Mouse (Mus musculus): Measurements from ENCODE around the gene Kcnj1. TPM values are rescaled to one million over a fixed set of nuclear protein-coding genes. Genes with fewer than 3 reads are reported as not detected.

The Kcnj1 gene
- polyA plus RNA-seq, 1 experiment from 2014 or later: not detected

- Histone ChIP-seq H3K9me3 (no peaks in the 10 kb centered on the region), H3K9ac (no peak overlapping the region), H3K4me2 (no peak overlapping the region), H3K27ac (no peak overlapping the region), H3K36me3 (replicated peaks) (no peaks in the 10 kb centered on the region), H3K27me3 (no peaks in the 10 kb centered on the region), H3K4me1 (peaks cover 13% of the 10 kb centered on the region), H3K4me3 (replicated peaks) (no peak overlapping the region)
- no peak for ATAC-seq (ENCODE audit: low FRiP score)
- WGBS: 39% methylated on average over 2 of the region's 2 CpGs
These were observed 3.5 kb upstream of the Kcnj1 start for GRCm38 (mm10) chr9:32368812-32369211.

GRCm38 (mm10) chr9:32369388-32369787 lies 2.9 kb upstream of the Kcnj1 start:
- WGBS: 30% methylated on average over 6 of the region's 6 CpGs
- no peaks in the 10 kb centered on the region for H3K9me3 ChIP-seq

GRCm38 (mm10) chr9:32373656-32374055 lies 1.4 kb downstream of the Kcnj1 start:
- Histone ChIP-seq H3K4me3 (replicated peaks) (no peak overlapping the region), H3K27me3 (no peaks in the 10 kb centered on the region), H3K9ac (no peak overlapping the region), H3K27ac (no peak overlapping the region), H3K4me2 (no peak overlapping the region), H3K4me1 (peaks cover 12% of the 10 kb centered on the region), H3K9me3 (no peaks in the 10 kb centered on the region), H3K36me3 (replicated peaks) (no peaks in the 10 kb centered on the region)
- ATAC-seq (ENCODE audit: low FRiP score): no peak
- WGBS: 92% methylated on average over 6 of the region's 6 CpGs

More at GRCm38 (mm10) chr9:32369388-32369787, 2.9 kb upstream of the Kcnj1 start:
- Histone ChIP-seq H3K36me3 (replicated peaks) (no peaks in the 10 kb centered on the region), H3K4me3 (replicated peaks) (no peak overlapping the region), H3K4me2 (no peak overlapping the region), H3K27me3 (no peaks in the 10 kb centered on the region), H3K9ac (no peak overlapping the region), H3K4me1 (peaks cover 13% of the 10 kb centered on the region), H3K27ac (no peak overlapping the region)
- no peak for ATAC-seq (ENCODE audit: low FRiP score)

- no peak overlapping the region for H3K27ac ChIP-seq
- H3K9ac ChIP-seq: no peak overlapping the region
- H3K4me1 ChIP-seq: no peaks in the 10 kb centered on the region
- no peak overlapping the region for H3K4me2 ChIP-seq
- 92% methylated on average over 7 of the region's 7 CpGs for WGBS
- no peak for ATAC-seq (ENCODE audit: low FRiP score)
- H3K27me3 ChIP-seq: no peaks in the 10 kb centered on the region
- H3K4me3 ChIP-seq (replicated peaks): no peak overlapping the region
- no peaks in the 10 kb centered on the region for H3K36me3 ChIP-seq (replicated peaks)
- no peaks in the 10 kb centered on the region for H3K9me3 ChIP-seq
These were observed 3.7 kb downstream of the Kcnj1 start for GRCm38 (mm10) chr9:32376031-32376430.

GRCm38 (mm10) chr9:32376863-32377590 lies 4.7 kb downstream of the Kcnj1 start:
- Histone ChIP-seq H3K4me2 (no peak overlapping the region), H3K4me1 (no peaks in the 10 kb centered on the region), H3K4me3 (replicated peaks) (no peak overlapping the region), H3K36me3 (replicated peaks) (no peaks in the 10 kb centered on the region), H3K9ac (no peak overlapping the region), H3K9me3 (no peaks in the 10 kb centered on the region), H3K27me3 (no peaks in the 10 kb centered on the region), H3K27ac (no peak overlapping the region)
- no peak for ATAC-seq (ENCODE audit: low FRiP score)
- WGBS: 84% methylated on average over 5 of the region's 5 CpGs

- Histone ChIP-seq H3K9me3 (no peaks in the 10 kb centered on the region), H3K36me3 (replicated peaks) (no peaks in the 10 kb centered on the region), H3K4me2 (no peak overlapping the region), H3K4me1 (no peaks in the 10 kb centered on the region), H3K27ac (no peak overlapping the region), H3K9ac (no peak overlapping the region), H3K4me3 (replicated peaks) (no peak overlapping the region), H3K27me3 (no peaks in the 10 kb centered on the region)
- ATAC-seq (ENCODE audit: low FRiP score): no peak
- WGBS: 84% methylated on average over 4 of the region's 4 CpGs
These were observed 12.6 kb downstream of the Kcnj1 start for GRCm38 (mm10) chr9:32384906-32385305.

GRCm38 (mm10) chr9:32388120-32388519 lies 15.8 kb downstream of the Kcnj1 start:
- Histone ChIP-seq H3K36me3 (replicated peaks) (no peaks in the 10 kb centered on the region), H3K4me2 (no peak overlapping the region), H3K27me3 (no peaks in the 10 kb centered on the region), H3K9me3 (no peaks in the 10 kb centered on the region), H3K27ac (no peak overlapping the region), H3K4me1 (no peaks in the 10 kb centered on the region), H3K4me3 (replicated peaks) (no peak overlapping the region), H3K9ac (no peak overlapping the region)
- no peak for ATAC-seq (ENCODE audit: low FRiP score)
- WGBS: 94% methylated on average over 1 of the region's 1 CpGs

- ATAC-seq (ENCODE audit: low FRiP score): no peak
- no peak overlapping the region for H3K4me2 ChIP-seq
- WGBS: 82% methylated on average over 5 of the region's 5 CpGs
- H3K27me3 ChIP-seq: no peaks in the 10 kb centered on the region
- no peaks in the 10 kb centered on the region for H3K4me1 ChIP-seq
- H3K27ac ChIP-seq: no peak overlapping the region
- H3K9ac ChIP-seq: no peak overlapping the region
- H3K4me3 ChIP-seq (replicated peaks): no peak overlapping the region
- no peaks in the 10 kb centered on the region for H3K9me3 ChIP-seq
- no peaks in the 10 kb centered on the region for H3K36me3 ChIP-seq (replicated peaks)
These were observed 18.8 kb downstream of the Kcnj1 start for GRCm38 (mm10) chr9:32391092-32391491.

- Histone ChIP-seq H3K9me3 (no peaks in the 10 kb centered on the region), H3K36me3 (replicated peaks) (no peaks in the 10 kb centered on the region), H3K9ac (no peak overlapping the region), H3K4me3 (replicated peaks) (no peak overlapping the region), H3K27ac (no peak overlapping the region), H3K4me2 (no peak overlapping the region), H3K4me1 (no peaks in the 10 kb centered on the region), H3K27me3 (no peaks in the 10 kb centered on the region)
- ATAC-seq (ENCODE audit: low FRiP score): no peak
- WGBS: 93% methylated on average over 9 of the region's 9 CpGs
These were observed 19.4 kb downstream of the Kcnj1 start for GRCm38 (mm10) chr9:32391701-32392100.

- 84% methylated on average over 6 of the region's 6 CpGs for WGBS
- no peak overlapping the region for H3K9ac ChIP-seq
- H3K36me3 ChIP-seq (replicated peaks): no peaks in the 10 kb centered on the region
- no peaks in the 10 kb centered on the region for H3K4me1 ChIP-seq
- no peak for ATAC-seq (ENCODE audit: low FRiP score)
- H3K27me3 ChIP-seq: no peaks in the 10 kb centered on the region
- no peak overlapping the region for H3K4me2 ChIP-seq
- no peak overlapping the region for H3K27ac ChIP-seq
- no peaks in the 10 kb centered on the region for H3K9me3 ChIP-seq
- no peak overlapping the region for H3K4me3 ChIP-seq (replicated peaks)
These were observed 20.4 kb downstream of the Kcnj1 start for GRCm38 (mm10) chr9:32392716-32393115.

- Histone ChIP-seq H3K9ac (no peak overlapping the region), H3K4me3 (replicated peaks) (no peak overlapping the region), H3K4me1 (no peaks in the 10 kb centered on the region), H3K36me3 (replicated peaks) (no peaks in the 10 kb centered on the region), H3K27ac (no peak overlapping the region), H3K27me3 (no peaks in the 10 kb centered on the region), H3K9me3 (no peaks in the 10 kb centered on the region), H3K4me2 (no peak overlapping the region)
- 90% methylated on average over 4 of the region's 4 CpGs for WGBS
- ATAC-seq (ENCODE audit: low FRiP score): no peak
These were observed 22.5 kb downstream of the Kcnj1 start for GRCm38 (mm10) chr9:32394761-32395161.

- no peak overlapping the region for H3K4me2 ChIP-seq
- H3K27me3 ChIP-seq: peaks cover 22% of the 10 kb centered on the region
- WGBS: 94% methylated on average over 2 of the region's 2 CpGs
- H3K9me3 ChIP-seq: no peaks in the 10 kb centered on the region
- no peak overlapping the region for H3K27ac ChIP-seq
- ATAC-seq (ENCODE audit: low FRiP score): no peak
- H3K4me3 ChIP-seq (replicated peaks): no peak overlapping the region
- H3K4me1 ChIP-seq: no peaks in the 10 kb centered on the region
- H3K36me3 ChIP-seq (replicated peaks): no peaks in the 10 kb centered on the region
- no peak overlapping the region for H3K9ac ChIP-seq
These were observed 27.9 kb downstream of the Kcnj1 start for GRCm38 (mm10) chr9:32400212-32400611.

GRCm38 (mm10) chr9:32400662-32401161 lies 28.4 kb downstream of the Kcnj1 start:
- H3K9me3 ChIP-seq: no peaks in the 10 kb centered on the region
- no peak overlapping the region for H3K27ac ChIP-seq
- 80% methylated on average over 5 of the region's 5 CpGs for WGBS
- no peak overlapping the region for H3K4me2 ChIP-seq
- no peak overlapping the region for H3K4me3 ChIP-seq (replicated peaks)
- H3K9ac ChIP-seq: no peak overlapping the region
- ATAC-seq (ENCODE audit: low FRiP score): no peak
- H3K27me3 ChIP-seq: peaks cover 25% of the 10 kb centered on the region
- no peaks in the 10 kb centered on the region for H3K4me1 ChIP-seq
- H3K36me3 ChIP-seq (replicated peaks): no peaks in the 10 kb centered on the region
